Mouse (Mus musculus) limb, embryonic 10.5 days (tissue): ENCODE measurements around the gene Rsf1. TPM values are rescaled to one million over a fixed set of nuclear protein-coding genes. Genes with fewer than 3 reads are reported as not detected.

ENCODE experiments used
- DNase-seq: peaks from one replicate; pipeline ENCODE4 v3.0.0-alpha.2; 2017; ENCODE audit warnings: low spot score
- H3K27ac ChIP-seq: fragments of 300-500 bp; sonication (generic); 2 replicates; pipeline ENCODE4 v1.5.1; 2016; ENCODE audit warnings: mild to moderate bottlenecking
- H3K27me3 ChIP-seq: fragments of 300-500 bp; sonication (generic); 2 replicates; pipeline ENCODE4 v1.6.1; 2016; ENCODE audit warnings: low read depth, mild to moderate bottlenecking; ENCODE audit not compliant: poor library complexity, severe bottlenecking
- H3K36me3 ChIP-seq: fragments of 300-500 bp; sonication (generic); 2 replicates; pipeline ENCODE4 v1.6.1; 2016; ENCODE audit warnings: mild to moderate bottlenecking, moderate library complexity
- H3K4me1 ChIP-seq: fragments of 300-500 bp; sonication (generic); 2 replicates; pipeline ENCODE4 v1.6.1; 2016
- H3K4me3 ChIP-seq: fragments of 300-500 bp; sonication (generic); 2 replicates; pipeline ENCODE4 v1.5.1; 2016; ENCODE audit warnings: mild to moderate bottlenecking, moderate library complexity
- H3K9me3 ChIP-seq: fragments of 300-500 bp; sonication (generic); replicated peaks from 2 replicates; pipeline ENCODE4 v1.6.1; 2016; ENCODE audit warnings: mild to moderate bottlenecking
- WGBS: fragments of 180-500 bp; shearing (Covaris S2); methylation state at CpG from one replicate; pipeline ENCODE4 v1.1.7; 2016; 5-methylcytosine and 5-hydroxymethylcytosine counted together
- polyA plus RNA-seq: library from polyadenylated mRNA; unstranded; fragments of >200 nt; fragmentation: Nextera tagmentation; extraction: Ambion mirVana; gene quantifications from 2 replicates; pipeline ENCODE4 v1.2.1, GENCODE M21; 2016

Rsf1 gene
- polyA plus RNA-seq, 1 experiment from 2014 or later = 25.6 TPM

DNA sequence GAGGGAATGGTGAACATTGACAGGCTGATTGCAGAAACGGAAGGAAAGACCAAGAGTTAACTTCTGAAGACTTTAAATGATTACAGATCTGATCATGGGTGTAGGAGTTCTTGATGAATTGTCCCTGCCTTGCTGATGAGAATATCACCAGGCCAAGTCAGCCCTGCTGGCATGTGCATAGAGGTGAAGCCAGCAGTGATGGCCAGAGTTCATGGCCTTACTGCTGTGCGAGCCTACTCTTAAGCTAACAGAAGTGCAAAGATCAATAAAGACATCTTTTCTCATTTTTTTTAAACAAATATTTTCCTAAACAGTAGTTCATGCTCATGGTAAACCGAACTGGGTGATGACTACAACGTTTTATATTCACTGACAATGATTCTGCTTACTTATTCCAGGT, 71.0 kb downstream of the Rsf1 start:
- Histone ChIP-seq H3K27ac (no peak overlapping the region), H3K27me3 (no peaks in the 10 kb centered on the region), H3K36me3 (peaks cover 31% of the 10 kb centered on the region), H3K4me1 (no peaks in the 10 kb centered on the region), H3K4me3 (no peak overlapping the region), H3K9me3 (no peaks in the 10 kb centered on the region)
- WGBS = 90% methylated on average over 4 of the region's 4 CpGs
- DNase-seq = no peak

DNA sequence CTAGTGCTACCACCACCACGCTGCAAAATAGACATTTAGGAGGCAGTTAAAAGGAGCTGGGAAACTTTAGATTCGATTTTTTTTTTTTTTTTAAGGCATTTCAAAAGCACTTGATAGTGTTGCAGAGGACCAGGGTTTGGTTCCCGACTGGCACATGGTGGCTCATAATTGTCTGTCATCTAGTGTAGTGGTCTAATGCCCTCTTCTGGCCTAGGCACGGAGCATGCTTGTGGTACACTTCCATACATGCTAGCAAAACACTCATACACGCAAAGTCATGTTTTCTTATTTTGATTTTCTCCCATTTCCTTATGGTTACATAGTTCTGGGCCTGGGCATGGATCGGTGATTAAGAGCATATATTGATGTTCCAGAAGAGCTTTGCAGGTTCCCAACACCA, 76.5 kb downstream of the Rsf1 start:
- Histone ChIP-seq H3K9me3 (no peaks in the 10 kb centered on the region), H3K36me3 (peaks cover 41% of the 10 kb centered on the region), H3K4me3 (no peak overlapping the region), H3K27ac (no peak overlapping the region), H3K27me3 (no peaks in the 10 kb centered on the region), H3K4me1 (no peaks in the 10 kb centered on the region)
- 91% methylated on average over 6 of the region's 6 CpGs for WGBS
- no peak for DNase-seq

DNA sequence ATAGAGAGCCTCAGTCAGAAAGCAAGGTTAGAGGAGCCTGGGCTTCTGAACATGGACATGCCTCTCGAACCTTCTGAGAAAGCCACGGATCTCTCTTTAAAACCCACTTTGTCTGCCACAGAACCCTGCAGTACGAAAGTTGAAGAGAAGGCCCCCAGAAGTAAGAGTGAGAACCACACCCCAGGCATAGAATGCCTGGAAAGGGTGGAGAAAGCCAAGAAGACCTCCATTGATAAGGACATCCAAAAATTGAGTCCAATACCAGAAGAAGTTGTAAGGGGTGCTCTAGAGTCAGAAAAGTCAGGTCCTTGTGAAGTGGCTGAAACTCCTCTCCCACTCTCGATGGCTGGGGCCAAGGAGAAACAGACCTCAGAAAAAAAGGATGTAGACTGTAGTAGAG, 81.9 kb downstream of the Rsf1 start:
- H3K27ac ChIP-seq = no peak overlapping the region
- H3K4me3 ChIP-seq = no peak overlapping the region
- 90% methylated on average over 4 of the region's 4 CpGs for WGBS
- no peaks in the 10 kb centered on the region for H3K27me3 ChIP-seq
- DNase-seq = no peak
- peaks cover 62% of the 10 kb centered on the region for H3K36me3 ChIP-seq
- H3K4me1 ChIP-seq = no peaks in the 10 kb centered on the region
- H3K9me3 ChIP-seq = no peaks in the 10 kb centered on the region

DNA sequence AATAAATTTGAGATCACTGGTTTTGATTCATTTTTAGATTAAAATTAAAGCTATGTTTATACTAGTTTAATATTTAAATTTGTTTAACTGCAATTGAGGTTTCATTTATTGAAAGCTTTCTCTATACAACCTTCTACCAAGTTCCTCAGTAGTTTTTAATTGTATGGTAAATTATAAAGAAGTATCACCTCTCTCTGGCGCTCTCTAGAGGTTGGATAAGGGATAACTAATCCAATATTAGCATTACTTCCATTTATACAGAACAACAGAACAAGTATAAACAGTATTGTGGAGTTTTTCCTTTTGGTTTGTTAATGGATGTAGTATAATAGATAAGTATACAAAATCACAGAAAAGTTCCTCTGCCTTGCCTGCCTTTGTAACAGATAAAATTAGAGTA, 99.5 kb downstream of the Rsf1 start:
- no peaks in the 10 kb centered on the region for H3K4me1 ChIP-seq
- no peak for DNase-seq
- 21% methylated on average over 1 of the region's 1 CpGs for WGBS
- no peaks in the 10 kb centered on the region for H3K27me3 ChIP-seq
- no peak overlapping the region for H3K27ac ChIP-seq
- H3K4me3 ChIP-seq = no peak overlapping the region
- H3K36me3 ChIP-seq = peaks cover 80% of the 10 kb centered on the region
- H3K9me3 ChIP-seq = no peaks in the 10 kb centered on the region

DNA sequence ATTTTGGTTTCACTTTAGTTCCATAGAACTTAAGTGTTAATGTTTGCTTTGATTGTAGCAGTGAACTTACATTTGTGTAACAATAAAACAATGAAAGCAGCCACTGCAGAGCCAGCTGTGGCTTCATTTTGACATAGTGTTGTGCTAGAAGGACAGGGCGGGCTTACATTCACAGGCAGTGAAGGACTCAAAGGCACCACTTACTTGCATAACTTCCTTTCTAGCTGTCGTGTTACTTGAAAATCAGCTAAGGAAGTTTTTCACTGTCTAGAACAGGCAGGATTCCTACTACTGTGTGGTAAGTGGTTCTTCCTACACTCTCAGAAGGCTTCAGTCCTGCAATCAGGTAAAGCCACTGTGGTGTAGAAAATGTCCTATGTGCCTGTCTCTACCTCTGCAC, 108.1 kb downstream of the Rsf1 start:
- no peaks in the 10 kb centered on the region for H3K4me1 ChIP-seq
- 92% methylated on average over 2 of the region's 2 CpGs for WGBS
- no peak overlapping the region for H3K27ac ChIP-seq
- H3K36me3 ChIP-seq = peaks cover 58% of the 10 kb centered on the region
- no peaks in the 10 kb centered on the region for H3K27me3 ChIP-seq
- H3K4me3 ChIP-seq = no peak overlapping the region
- DNase-seq = no peak
- no peaks in the 10 kb centered on the region for H3K9me3 ChIP-seq

DNA sequence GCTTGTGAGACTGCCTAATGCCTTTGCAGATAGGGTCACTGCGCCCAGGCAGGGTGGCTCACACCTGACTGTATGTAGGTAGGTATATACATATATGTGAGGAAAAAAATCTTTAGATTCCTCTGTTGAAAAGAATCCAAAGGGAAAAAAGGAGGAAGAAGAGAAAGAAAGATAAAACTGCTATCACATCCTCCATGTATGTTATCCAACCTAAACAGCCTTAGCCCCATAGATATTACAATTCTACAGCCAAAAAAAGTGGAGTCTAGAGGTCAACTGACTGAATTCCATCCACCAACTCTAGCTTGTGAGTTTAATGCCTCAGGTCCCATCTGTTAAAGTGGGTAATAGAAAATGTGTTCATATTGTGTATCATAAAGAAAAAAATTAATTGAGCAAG, 115.8 kb downstream of the Rsf1 start:
- Histone ChIP-seq H3K27me3 (no peaks in the 10 kb centered on the region), H3K27ac (no peak overlapping the region), H3K9me3 (0 out of 2 replicates have a peak, but pooled peaks cover 1% of the 10 kb centered on the region), H3K36me3 (peaks cover 23% of the 10 kb centered on the region), H3K4me1 (peaks cover 14% of the 10 kb centered on the region), H3K4me3 (no peak overlapping the region)
- DNase-seq = no peak
- whole genome bisulfite sequencing = 98% methylated on average over 1 of the region's 1 CpGs

DNA sequence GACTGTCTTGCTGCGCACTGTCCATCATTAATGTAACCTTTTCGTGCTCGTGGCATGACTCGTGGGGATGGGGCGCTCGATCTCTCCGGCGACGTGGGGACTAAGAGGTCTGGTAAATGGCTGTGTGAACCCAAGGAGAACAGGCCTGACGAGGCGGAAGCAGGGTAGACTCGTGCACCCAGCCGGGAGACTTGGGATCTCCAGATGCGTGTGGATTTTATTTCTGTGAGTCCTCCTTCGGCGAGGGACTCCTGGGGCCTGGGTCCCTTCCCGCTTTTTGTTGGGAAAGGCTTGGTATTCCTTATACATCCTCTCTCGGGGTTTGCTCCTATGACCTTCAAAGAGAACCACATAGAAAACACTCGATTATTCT, 116.4 kb downstream of the Rsf1 start:
- Histone ChIP-seq H3K27me3 (no peaks in the 10 kb centered on the region), H3K9me3 (0 out of 2 replicates have a peak, but pooled peaks cover 1% of the 10 kb centered on the region), H3K36me3 (peaks cover 23% of the 10 kb centered on the region), H3K27ac (peak overlapping the region; percentile 93), H3K4me1 (peaks cover 14% of the 10 kb centered on the region), H3K4me3 (peak overlapping the region; percentile 97)
- WGBS = 42% methylated on average over 19 of the region's 19 CpGs
- no peak for DNase-seq

DNA sequence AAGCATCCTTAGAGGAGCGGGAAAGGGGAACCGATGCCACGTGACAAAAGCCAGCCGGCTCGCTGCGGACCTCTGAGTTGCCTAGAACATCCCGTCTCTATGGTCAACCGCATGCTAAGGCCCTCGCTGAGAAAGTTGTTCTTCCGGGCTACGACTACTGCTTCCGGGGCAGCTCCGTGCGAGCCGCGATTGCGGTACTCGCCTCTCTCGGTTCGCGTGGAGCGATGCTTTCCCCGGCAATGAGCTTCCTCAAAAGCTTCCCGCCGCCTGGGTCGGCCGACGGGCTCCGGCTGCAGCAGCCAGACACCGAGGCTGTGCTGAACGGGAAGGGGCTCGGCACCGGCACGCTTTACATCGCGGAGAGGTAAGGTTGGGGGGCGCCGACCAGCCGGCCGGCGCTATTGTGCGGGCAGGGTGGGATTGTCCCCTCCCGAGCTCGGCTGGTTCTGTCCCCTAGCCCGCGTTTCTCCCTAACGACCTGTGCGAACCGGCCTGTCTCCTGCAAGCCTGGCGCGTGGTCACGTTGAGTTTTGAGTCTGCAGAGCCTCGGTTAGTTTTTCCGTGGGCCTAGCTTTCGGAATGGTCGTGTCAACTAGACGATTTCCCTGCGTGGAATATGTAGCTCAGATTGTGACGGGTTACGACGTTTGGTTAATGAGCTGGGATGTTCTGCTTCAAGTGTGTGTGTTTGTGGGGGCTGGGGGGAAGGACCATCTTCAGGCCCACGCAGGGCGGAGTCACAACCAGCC, 117.0 kb downstream of the Rsf1 start, which contains the start of gene Clns1a:
Gene Clns1a (plus strand): TSS at position 129 of the 749 bp plus-strand sequence.
- peak within 1 kb of the TSS; percentile 97 for H3K4me3 ChIP-seq
- peak within 1 kb of the TSS; percentile 93 for H3K27ac ChIP-seq
- peak; percentile 90 for DNase-seq
- H3K4me1 ChIP-seq = peaks cover 14% of the 10 kb centered on the region
- peaks cover 27% of the 10 kb centered on the region for H3K36me3 ChIP-seq
- H3K27me3 ChIP-seq = no peaks in the 10 kb centered on the region
- WGBS = under 1% methylated on average over 63 of the region's 63 CpGs
- H3K9me3 ChIP-seq = 0 out of 2 replicates have a peak, but pooled peaks cover 1% of the 10 kb centered on the region

DNA sequence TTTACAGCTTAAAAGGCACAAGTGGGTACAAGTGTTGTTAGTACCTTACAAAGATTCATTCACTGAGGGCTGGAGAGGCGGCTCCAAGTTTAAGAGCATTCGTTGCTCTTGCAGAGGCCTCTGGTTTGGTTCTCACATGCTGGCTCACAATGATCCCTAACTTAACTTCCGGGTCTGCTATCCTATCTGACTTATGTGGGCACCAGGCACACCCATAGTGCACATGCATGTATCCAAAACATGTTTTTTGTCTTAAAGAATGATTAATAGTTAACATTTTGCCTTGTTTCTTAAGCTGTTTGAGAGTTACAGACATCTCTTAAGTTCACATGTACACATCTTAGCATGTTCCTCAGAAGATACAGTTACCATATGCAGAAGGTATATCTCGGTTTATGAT, 120.5 kb downstream of the Rsf1 start:
- 90% methylated on average over 4 of the region's 4 CpGs for WGBS
- Histone ChIP-seq H3K27me3 (no peaks in the 10 kb centered on the region), H3K4me3 (no peak overlapping the region), H3K27ac (no peak overlapping the region), H3K36me3 (peaks cover 27% of the 10 kb centered on the region), H3K4me1 (peaks cover 14% of the 10 kb centered on the region), H3K9me3 (0 out of 2 replicates have a peak, but pooled peaks cover 1% of the 10 kb centered on the region)
- no peak for DNase-seq

DNA sequence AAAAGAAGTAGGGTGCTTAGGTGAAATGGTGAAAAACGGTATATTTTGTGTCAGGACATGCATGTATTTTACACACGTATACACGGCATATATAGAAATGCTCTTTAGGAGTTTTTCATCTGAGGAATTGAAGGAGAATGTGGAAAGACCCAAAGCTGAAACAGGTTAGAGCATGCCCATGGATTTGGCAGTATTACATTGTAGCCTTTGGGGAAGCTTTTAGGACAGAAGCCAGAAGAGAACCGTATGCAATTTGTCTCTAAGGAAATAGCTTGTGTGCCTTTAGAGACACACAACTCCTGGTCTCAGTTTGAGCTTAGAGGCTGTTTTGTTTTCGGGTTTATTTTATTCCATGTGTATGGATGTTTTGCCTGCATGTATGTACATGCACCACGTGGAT, 121.4 kb downstream of the Rsf1 start:
- peaks cover 28% of the 10 kb centered on the region for H3K36me3 ChIP-seq
- no peaks in the 10 kb centered on the region for H3K27me3 ChIP-seq
- no peak for DNase-seq
- WGBS = 86% methylated on average over 6 of the region's 6 CpGs
- H3K27ac ChIP-seq = no peak overlapping the region
- H3K4me1 ChIP-seq = peaks cover 10% of the 10 kb centered on the region
- H3K4me3 ChIP-seq = no peak overlapping the region
- H3K9me3 ChIP-seq = 0 out of 2 replicates have a peak, but pooled peaks cover 1% of the 10 kb centered on the region

DNA sequence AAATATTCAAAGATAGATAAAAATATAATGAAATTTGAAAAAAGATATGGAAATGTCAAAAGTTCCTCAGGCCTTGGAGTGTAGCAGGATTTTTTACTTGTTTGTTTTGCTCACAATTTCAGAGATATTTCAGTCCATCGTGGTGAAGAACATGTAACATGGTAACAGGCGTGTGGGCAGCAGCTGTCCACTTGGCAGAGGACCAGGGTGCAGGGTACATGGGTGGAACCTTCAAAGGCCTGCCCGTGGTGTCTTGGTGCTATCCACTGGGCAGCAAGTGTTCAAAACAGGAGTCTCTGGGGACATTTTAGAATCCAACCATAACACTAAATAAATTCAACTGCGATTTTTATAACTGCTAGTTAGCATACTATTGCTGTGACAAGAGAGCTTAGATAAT, 127.4 kb downstream of the Rsf1 start:
- Histone ChIP-seq H3K4me3 (no peak overlapping the region), H3K36me3 (peaks cover 45% of the 10 kb centered on the region), H3K9me3 (no peaks in the 10 kb centered on the region), H3K27ac (no peak overlapping the region), H3K27me3 (no peaks in the 10 kb centered on the region), H3K4me1 (no peaks in the 10 kb centered on the region)
- 96% methylated on average over 4 of the region's 4 CpGs for WGBS
- no peak for DNase-seq

DNA sequence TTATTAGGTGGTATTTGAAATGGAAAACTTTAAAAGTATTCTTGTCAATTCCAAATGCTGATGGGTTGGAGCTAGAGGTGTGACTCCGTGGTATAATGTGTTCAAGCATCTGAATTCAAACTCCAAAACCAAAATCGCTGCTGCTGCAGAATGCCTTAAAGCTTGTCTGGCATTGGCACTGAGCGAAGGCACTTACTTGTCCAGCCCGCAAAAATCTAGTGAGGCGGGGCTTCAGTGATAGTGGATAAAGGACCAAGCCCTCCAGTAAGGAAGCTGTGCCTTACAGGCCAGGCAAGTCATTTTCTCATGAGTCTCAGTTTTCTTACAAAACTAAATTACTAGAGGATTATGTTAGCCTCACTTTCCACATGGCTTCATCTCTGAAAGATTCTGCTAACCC, 128.1 kb downstream of the Rsf1 start:
- Histone ChIP-seq H3K27ac (no peak overlapping the region), H3K27me3 (no peaks in the 10 kb centered on the region), H3K9me3 (no peaks in the 10 kb centered on the region), H3K36me3 (peaks cover 52% of the 10 kb centered on the region), H3K4me3 (no peak overlapping the region), H3K4me1 (no peaks in the 10 kb centered on the region)
- 94% methylated on average over 5 of the region's 5 CpGs for WGBS
- DNase-seq = no peak

DNA sequence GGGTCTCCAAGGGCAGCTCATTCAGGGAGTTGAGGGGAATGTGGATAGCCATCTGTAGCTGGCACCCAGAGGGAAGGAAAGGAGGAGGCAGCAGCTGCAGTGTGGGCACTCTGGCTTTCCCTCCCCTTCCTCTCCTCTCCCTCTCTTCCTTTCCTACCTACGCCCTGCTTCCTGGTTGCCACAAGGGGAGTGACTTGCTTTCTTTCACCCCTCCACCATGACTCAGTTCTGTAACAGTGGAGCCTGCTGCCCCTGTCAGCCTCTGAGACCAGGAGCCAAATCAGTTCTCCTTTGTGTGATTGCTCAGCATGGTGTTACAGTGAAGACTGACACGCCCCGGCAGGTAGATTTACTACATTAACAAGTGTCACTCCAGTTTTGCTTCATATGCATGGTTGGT, 129.5 kb downstream of the Rsf1 start:
- Histone ChIP-seq H3K4me3 (no peak overlapping the region), H3K4me1 (no peaks in the 10 kb centered on the region), H3K36me3 (peaks cover 66% of the 10 kb centered on the region), H3K27me3 (no peaks in the 10 kb centered on the region), H3K27ac (no peak overlapping the region), H3K9me3 (no peaks in the 10 kb centered on the region)
- DNase-seq = no peak
- 91% methylated on average over 3 of the region's 3 CpGs for WGBS

DNA sequence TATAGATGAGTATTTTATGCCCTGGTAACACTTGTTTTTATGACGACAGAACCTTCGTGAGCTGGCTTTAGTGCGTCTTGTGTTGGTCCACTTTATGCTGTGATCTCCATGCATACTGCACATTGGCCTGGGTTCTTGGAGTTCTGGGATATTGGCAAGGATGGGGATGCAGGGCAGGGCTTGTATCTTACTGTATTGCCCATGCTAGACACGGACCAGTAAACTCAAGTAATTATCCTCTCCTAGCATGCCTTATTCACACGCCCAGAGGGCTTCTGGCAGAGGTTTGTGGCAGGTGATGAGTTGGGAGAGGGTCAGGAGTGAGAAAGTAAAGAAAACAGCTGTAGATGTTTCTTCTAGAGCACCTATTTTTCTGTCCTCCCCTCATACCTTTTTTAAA, 135.0 kb downstream of the Rsf1 start:
- no peaks in the 10 kb centered on the region for H3K9me3 ChIP-seq
- DNase-seq = no peak
- WGBS = 94% methylated on average over 5 of the region's 5 CpGs
- H3K27ac ChIP-seq = no peak overlapping the region
- peaks cover 94% of the 10 kb centered on the region for H3K36me3 ChIP-seq
- H3K4me1 ChIP-seq = no peaks in the 10 kb centered on the region
- no peaks in the 10 kb centered on the region for H3K27me3 ChIP-seq
- no peak overlapping the region for H3K4me3 ChIP-seq
